Mouse (Mus musculus) monocyte, adult 59 days (primary cell): Measurements from ENCODE around the gene Mid2. TPM values are rescaled to one million over a fixed set of nuclear protein-coding genes. Genes with fewer than 3 reads are reported as not detected.

Experiments
- total RNA-seq, 2 experiments: library from RNA; stranded (reverse); gene quantifications; one replicate each; pipeline ENCODE4 v1.2.4; 2023

The Mid2 gene
- total RNA-seq: not detected

GRCm38 (mm10) chrX:140664479-140665241 is at the start of gene Mid2:
Gene Mid2, plus strand, starts transcription at chrX:140664599.

GRCm38 (mm10) chrX:140813312-140814006 is 149.1 kb downstream of the Mid2 start, which contains the start of gene Tex13b:
Gene Tex13b, minus strand, starts transcription at chrX:140813433.

Other genes starting within 250 kb of the Mid2 start
- gene Prps1, start 208.0 kb upstream of the Mid2 start, total RNA-seq: 10 to 100 TPM; 11.6 to 12.4 TPM
- gene Tsc22d3, start 63.9 kb upstream of the Mid2 start, total RNA-seq: 100 to 1,000 TPM; 394 to 511 TPM
- not detected for gene Tex13b, start 148.8 kb downstream of the Mid2 start, total RNA-seq
- not detected for gene Vsig1, start 243.0 kb downstream of the Mid2 start, total RNA-seq